Mouse (Mus musculus) thymus, adult 2 months (tissue): ENCODE measurements around the gene Slc35d2.

ENCODE experiments used
- CTCF ChIP-seq: fragments of 200-500 bp; IDR thresholded peaks from 2 replicates; pipeline ENCODE4 v1.5.1; 2012; ENCODE audit warnings: mild to moderate bottlenecking, control low read depth, low read length, moderate library complexity, borderline replicate concordance; ENCODE audit not compliant: control insufficient read depth, poor library complexity, insufficient read depth; ENCODE audit errors: extremely low read depth
- POLR2A ChIP-seq: fragments of 200-500 bp; IDR thresholded peaks from 2 replicates; pipeline ENCODE4 v1.6.1; 2012; ENCODE audit warnings: mild to moderate bottlenecking, low read length, control low read depth, moderate library complexity; ENCODE audit not compliant: control insufficient read depth, poor library complexity, insufficient read depth; ENCODE audit errors: extremely low read depth

DNA sequence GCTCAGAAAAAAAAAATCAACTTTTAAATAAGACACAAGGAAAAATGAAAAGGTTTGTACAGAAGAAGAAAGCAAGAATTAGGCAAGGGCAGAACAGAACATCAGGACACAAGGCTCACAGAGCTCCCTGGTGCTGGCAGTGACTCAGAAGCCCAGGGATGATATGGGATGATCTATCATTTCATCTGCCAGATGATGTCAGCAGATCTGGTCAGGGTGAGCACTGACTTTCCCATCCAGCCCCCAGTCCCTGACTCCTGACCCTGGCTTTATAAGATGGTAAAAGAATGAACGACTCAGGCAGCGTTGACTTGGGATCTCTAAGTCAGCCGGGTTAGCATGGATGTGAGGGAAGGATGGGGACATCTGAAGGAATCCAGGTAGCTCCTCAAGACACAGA is 45.8 kb downstream of the Slc35d2 start:
- TF ChIP-seq CTCF: no peak
- TF ChIP-seq POLR2A: no peak
